Mouse (Mus musculus) CD8-positive naive resting alpha-beta T cell, adult 2 months (primary cell): ENCODE results near the gene Clmn.
A peak's percentile ranks its signal among the peaks of the same experiment; 100 is the strongest.
"Not testable (repeated sequence)": the region's sequence is repeated elsewhere in the genome, so short reads cannot be mapped to it uniquely, and the experiment has no call there.

ENCODE experiments used
- DNase-seq, 2 experiments: peaks; one replicate each; pipeline ENCODE4 v3.0.0; 2022; ENCODE audit warnings: low read depth in 2 of 2, low spot score in 2 of 2

Gene Clmn

GRCm38 (mm10) chr12:104761411-104761810, 103.5 kb downstream of the Clmn start:
- no peak for DNase-seq

- DNase-seq = no peak
Measured at GRCm38 (mm10) chr12:104758066-104758465, 106.8 kb downstream of the Clmn start.

GRCm38 (mm10) chr12:104753686-104754085, 111.2 kb downstream of the Clmn start:
- no peak for DNase-seq

GRCm38 (mm10) chr12:104751814-104752765, 112.8 kb downstream of the Clmn start, which contains the start of gene Dicer1:
TSS of gene Dicer1 (minus strand) at chr12:104751952.
- peak; percentile 97 for DNase-seq

GRCm38 (mm10) chr12:104751331-104751813, 113.5 kb downstream of the Clmn start:
- no peak for DNase-seq

- DNase-seq = no peak
Measured at GRCm38 (mm10) chr12:104748946-104749345, 115.9 kb downstream of the Clmn start.

GRCm38 (mm10) chr12:104747252-104747651, 117.6 kb downstream of the Clmn start:
- DNase-seq = no peak

GRCm38 (mm10) chr12:104746601-104747000, 118.3 kb downstream of the Clmn start:
- DNase-seq = no peak

- DNase-seq = no peak
Measured at GRCm38 (mm10) chr12:104743687-104744086, 121.2 kb downstream of the Clmn start.

- DNase-seq = no peak
Measured at GRCm38 (mm10) chr12:104742247-104742646, 122.6 kb downstream of the Clmn start.

- DNase-seq = no peak
Measured at GRCm38 (mm10) chr12:104740841-104741787, 123.8 kb downstream of the Clmn start.

GRCm38 (mm10) chr12:104738931-104739330, 125.9 kb downstream of the Clmn start:
- no peak for DNase-seq

GRCm38 (mm10) chr12:104738446-104738845, 126.4 kb downstream of the Clmn start:
- no peak for DNase-seq

- DNase-seq = no peak
Measured at GRCm38 (mm10) chr12:104737666-104738065, 127.2 kb downstream of the Clmn start.

GRCm38 (mm10) chr12:104735993-104736395, 128.9 kb downstream of the Clmn start:
- DNase-seq = no peak

GRCm38 (mm10) chr12:104733165-104733564, 131.7 kb downstream of the Clmn start:
- no peak for DNase-seq

- DNase-seq = no peak
Measured at GRCm38 (mm10) chr12:104731782-104732181, 133.1 kb downstream of the Clmn start.

GRCm38 (mm10) chr12:104726436-104726835, 138.4 kb downstream of the Clmn start:
- not testable (repeated sequence) for DNase-seq

- no peak for DNase-seq
Measured at GRCm38 (mm10) chr12:104722056-104722455, 142.8 kb downstream of the Clmn start.

GRCm38 (mm10) chr12:104721011-104721410, 143.9 kb downstream of the Clmn start:
- DNase-seq = no peak

GRCm38 (mm10) chr12:104718956-104719355, 145.9 kb downstream of the Clmn start:
- no peak for DNase-seq
